Mouse (Mus musculus) kidney, adult 9 months (tissue): ENCODE results near the gene Rex1bd.
A peak's percentile ranks its signal among the peaks of the same experiment; 100 is the strongest.
"Not testable (repeated sequence)": the region's sequence is repeated elsewhere in the genome, so short reads cannot be mapped to it uniquely, and the experiment has no call there.

ENCODE experiments used
- DNase-seq: peaks from one replicate; pipeline ENCODE4 v3.0.0; 2022

Gene Rex1bd

DNA sequence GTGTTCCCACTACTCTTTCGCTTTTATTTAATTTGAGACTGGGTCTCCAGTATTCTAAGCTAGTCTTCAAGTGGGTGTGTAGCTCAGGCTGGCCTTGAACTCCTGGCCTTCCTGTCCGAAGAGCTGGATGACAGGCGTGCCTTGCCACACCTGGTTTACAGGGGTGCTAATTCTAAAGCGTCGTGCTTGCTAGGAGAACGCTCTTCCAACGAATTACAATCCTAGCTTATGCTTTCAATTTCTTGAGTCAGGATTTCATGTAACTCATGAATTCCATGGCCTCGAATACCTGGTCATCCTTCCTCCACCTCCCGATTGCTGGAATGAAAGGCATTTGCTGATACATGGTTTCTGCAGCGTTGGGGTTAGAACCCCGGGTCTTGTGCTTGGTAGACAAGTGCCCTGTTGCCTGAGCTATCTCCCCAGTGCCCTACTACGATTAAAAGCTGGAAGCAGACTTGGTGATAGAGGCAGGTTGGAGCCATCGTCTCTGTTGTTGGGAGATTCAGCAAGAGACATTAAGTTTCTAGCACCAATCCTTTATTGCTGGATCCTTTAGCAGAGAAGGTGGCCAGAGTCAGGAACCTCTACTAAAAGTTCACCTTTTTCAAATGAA lies 21.7 kb upstream of the Rex1bd start:
- DNase-seq: no peak

DNA sequence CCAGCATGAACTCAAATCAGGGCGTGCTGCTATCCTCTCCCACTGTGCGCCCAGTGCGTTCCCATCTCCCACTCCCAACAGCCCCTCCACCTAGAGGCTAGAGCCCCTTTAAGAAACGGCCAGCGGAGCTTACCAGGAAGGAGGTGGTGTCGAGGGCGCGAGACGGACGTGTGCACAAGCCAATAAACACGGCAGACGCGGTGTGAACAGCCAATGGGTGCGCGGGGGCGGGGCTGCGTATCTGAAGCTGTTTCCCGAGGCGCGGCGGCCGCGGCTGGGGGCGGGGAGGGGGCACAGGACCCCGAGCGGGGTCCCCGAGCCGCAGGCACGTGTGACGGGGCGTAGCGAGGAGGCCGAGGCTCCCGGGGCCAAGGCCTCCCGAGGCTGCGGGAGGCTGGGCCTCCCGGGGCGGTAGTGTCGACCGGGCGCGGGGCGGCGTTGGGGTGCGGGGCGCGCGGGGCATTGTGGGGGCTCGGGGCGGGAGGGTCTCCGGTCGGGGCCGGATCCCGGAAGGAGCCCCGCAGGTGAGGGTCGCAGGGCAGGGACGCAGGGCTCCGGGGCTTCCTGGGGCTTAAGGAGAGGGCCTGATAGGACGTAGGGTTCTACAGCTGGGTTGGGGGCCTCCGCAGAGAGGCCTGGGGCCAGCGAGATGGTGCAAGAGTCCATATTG lies 21.1 kb upstream of the Rex1bd start, which contains the start of the genes Fkbp8 and Kxd1:
Gene Fkbp8 (plus strand): TSS at position 213 of the 670 bp plus-strand sequence.
Gene Kxd1 (minus strand): TSS at position 445 of the 670 bp plus-strand sequence.
- peak; percentile 99 for DNase-seq

DNA sequence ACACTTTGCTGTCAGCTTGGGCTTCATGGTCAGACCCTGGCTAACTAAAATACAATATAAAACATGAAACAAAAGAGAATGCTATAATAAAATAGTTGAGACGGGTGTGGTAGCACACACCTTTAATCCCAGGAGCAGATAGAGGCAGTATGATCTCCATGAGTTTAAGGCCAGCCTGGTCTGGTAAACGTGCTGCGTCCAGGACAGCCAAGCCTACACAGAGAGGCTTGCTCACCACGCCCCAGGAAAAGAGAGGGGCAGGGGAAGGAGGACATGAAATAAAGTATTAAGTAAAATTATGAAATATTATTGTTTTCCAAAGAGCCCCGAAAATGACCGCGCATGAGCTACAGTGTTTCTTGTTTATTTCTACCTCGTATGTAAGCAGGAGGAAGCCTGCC lies 20.6 kb upstream of the Rex1bd start:
- DNase-seq: no peak

DNA sequence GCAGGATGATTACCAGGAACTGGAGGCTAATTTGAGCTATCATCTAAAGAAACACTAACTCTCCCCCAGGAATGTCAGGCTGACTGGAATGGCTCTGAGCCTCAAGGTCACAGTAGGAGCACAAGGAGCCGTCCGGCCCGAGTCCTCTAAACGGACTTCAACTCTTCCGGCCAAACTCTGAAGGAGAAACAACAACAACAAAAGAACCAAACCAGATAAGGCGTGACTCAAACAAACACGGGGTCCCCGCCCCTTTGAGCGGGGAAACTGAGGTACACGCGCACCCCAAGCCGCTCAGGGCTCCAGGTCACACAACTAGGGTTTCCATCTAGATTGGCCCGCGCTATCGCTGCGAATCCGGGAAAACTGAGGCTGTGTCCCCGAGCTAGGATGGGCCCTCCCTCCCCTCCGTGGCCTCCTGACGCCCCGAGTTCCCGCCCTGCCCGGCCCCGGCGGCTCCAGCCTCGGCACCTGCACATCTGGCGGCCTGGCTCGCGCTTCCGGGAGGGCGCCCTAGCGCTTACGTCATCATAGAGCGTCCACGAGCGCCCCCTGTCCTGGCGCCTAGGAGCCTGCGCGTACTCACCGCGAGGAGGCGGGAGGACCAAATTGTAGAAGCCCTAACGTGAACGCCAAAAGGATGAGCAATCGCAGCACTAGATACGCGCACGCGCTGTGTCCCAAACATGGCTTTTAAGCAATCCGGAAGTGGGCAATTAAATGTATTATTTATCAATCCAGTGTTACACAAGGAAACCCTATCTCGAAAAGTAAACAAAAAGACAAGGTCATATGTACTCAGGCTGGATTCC lies 16.2 kb upstream of the Rex1bd start:
- DNase-seq: peak; percentile 98

DNA sequence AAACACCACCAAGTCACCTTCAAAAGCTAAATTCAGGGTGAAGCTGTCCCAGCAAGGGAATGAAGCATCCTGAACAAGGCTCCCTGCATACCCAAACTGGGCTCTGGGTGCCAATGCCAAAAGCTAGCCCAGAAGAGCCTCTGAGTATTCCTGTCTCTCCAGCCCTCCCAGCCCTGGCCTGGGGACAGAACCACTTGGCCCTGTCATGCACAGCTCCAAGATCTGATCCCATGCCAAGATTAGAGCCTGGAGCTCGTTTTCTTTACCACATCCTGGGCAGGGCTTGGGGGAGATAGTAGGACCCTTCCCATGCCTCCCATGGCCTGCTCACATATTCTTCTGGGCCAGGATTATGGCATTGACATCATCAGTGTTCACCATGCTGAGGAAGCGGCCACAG lies 13.1 kb upstream of the Rex1bd start:
- no peak for DNase-seq

DNA sequence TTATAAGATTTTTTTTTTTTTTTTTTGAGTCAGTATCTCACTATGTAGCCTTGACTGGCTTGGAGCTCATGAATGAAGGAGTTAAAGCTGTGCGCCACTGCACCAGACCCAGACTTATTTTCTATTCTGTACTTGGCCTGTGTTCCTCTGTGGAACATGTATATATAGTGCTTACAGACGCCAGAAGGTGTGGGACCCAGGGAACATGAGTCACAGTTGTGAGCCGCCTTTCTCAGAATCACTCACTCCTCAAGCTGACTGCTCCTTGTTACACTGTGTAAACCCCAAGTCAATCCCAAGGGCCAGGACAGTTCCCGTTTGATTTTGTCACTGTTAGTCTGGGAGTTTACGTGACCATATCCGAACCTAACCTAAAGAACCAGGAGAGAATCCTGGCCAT lies 12.5 kb upstream of the Rex1bd start:
- no peak for DNase-seq

DNA sequence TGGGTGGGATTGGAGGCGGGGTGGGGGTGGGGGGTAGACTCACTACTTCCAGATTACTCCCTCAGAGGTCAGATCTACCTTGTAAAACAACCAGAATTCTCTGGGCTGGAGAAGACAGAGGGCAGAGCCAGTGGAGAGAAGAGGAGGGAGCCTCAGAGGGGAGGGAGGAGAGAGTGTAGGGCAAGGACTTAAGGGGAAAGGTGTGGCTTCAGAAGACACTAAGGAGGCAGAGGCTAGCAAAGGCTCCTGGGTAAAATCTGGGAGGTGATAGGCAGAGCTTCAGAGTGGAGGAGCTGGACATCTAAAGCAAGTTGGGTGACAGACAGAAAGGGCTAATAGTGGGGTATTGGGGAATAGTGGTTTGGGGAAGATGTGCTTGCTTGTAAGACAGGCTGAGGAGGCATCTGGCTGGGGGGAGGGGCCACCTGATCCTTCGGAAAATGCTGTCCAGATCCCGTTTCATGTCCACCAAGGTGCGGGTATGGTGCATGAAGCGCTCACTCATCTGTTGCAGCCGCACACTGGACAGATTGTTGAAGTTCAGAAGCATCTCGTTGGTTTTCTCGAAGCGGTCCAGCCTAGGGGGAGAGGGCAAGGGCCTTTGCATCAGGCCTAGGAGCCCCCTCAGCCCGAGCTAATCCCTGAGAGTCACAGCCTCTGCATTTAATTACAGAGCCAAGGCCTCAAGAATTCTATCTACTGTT lies 11.5 kb upstream of the Rex1bd start:
- DNase-seq: no peak

DNA sequence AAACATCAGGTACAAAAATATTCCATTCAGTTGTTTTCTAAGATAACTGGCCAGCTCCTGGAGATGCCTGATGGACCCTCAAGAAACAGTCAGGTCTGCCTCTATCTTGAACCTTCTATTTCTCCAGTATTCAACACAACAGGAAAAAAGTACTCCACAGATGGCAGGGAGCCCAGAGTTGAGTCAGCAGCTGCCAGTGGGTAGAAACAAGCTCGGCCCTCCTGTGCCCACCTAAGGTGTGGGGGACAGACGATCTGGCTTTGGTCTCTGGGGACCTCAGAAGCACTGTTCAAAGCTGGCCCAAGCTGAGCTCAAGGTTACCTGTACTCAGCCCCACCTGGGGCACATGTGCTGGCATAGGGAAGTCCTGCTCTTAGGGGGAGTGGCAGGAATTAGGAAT lies 6.9 kb upstream of the Rex1bd start:
- no peak for DNase-seq

DNA sequence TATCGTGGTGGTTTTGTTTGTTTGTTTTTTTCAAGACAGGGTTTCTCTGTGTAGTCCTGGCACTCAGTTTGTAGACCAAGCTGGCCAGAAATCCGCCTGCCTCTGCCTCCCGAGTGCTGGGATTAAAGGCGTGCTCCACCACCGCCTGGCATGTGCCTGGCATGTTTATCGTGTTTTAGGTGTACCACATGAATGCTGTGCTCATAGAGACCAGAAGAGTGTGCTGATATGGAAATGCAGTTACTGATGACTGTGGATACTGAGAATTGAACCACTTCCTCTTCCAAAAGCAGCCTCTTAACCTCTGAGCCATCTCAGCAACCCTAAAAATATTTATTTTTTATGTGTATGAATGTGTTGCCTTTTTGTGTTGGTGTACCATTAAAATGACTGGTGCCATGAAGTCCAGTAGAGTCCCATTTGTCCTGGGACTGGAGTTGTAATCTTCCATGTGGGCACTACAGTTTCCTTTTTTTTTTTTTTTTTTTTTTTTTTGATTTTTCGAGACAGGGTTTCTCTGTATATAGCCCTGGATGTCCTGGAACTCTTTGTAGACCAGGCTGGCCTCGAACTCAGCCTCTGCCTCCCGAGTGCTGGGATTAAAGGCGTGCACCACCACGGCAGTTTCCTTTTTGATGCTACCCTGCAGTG lies 5.8 kb upstream of the Rex1bd start:
- DNase-seq: no peak

DNA sequence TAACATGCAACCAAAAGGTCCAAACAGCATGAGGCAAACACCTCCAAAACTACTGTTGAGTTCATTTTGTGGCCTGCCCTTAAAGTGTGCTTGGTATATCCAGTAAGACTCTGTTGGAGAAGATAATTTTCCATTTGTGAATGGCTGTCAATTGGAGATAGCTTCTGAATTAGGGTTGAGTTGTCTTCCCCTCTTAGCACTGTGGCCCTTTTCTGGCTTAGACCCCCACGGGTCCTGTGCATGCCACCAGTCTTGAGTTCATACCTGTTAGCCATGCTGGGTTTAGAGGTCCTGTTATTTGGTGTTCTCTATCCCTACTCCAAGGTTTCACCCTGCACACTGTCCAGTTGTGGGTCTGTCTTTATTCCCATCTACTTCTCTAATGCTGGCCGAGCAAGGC lies 5.2 kb upstream of the Rex1bd start:
- no peak for DNase-seq

DNA sequence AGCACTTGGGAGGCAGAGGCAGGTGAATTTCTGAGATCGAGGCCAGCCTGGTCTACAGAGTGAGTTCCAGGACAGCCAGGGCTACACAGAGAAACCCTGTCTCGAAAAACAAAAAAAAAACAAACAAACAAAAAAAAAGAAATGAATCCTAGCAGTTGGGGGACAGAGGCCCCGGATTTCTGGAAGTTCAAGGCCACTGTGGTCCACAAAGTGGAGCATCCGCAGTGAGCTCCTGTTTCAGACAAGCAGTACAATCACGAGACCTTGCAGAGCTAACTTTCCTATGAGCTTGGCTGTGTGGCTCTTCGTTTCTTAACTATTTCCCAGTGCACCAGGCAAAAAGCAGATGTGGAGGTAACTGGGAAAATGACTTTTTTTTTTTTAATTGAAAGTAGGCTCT lies 4.6 kb upstream of the Rex1bd start:
- not testable (repeated sequence) for DNase-seq

DNA sequence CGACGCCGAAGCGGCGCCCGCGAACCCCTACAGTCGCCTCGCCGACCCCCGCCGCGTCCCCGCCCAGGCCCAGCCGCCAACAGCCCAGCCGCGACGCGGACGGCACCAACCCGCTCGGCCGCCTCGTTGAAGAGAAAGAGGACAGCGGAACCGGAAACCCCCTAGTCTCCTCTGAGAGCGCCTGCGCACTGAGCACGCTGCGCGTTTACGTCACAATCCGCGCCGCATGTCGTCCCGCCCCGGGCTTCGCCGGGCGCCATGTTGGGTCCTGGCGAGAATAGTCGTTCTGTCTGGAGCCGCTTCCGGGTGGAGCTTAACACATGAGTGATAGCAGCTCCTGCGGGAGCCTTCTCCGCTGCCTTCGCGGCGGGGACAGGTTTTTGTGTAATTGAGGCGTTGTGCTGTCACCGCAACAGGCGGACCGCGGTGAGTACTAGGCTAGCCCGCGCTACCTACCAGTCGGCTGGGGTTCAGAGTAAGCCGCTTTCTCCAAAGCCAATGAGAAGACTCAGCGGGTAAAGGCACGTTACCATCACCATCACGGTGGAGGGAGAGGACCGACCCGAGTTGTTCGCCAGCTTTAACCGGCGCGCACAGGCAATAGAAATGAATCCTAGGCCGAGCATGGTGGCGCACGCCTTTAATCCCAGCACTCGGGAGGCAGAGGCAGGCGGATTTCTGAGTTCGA lies 3.8 kb upstream of the Rex1bd start, which contains the start of gene Uba52:
Gene Uba52 (minus strand): TSS at position 574 of the 688 bp plus-strand sequence.
- DNase-seq: peak; percentile 98

DNA sequence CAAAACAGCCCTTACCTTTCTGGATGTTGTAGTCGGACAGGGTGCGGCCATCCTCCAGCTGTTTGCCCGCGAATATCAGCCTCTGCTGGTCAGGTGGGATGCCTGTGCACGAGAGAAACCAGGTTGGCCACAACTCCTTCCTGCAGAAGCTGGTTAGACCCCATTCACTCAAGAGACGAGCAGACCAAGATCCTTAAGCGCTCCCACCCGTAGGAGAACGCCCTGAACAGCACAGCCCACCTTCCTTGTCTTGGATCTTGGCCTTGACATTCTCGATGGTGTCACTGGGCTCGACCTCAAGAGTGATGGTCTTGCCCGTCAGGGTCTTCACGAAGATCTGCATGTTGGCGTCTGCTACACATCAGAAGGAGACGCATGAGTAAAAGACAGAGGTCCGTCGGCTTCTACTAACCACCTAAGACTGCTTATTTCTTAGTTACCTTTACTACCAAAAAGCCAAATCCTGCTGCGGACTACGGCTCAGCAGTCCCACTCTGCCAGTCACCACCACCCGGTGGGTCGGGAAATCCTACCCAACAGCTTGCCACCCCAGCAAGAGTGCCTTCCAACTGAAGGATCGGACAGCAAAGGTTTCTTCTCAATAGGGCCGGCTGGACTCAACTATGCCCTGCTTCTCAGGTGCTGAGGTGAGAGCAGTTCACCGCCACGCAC lies 2.9 kb upstream of the Rex1bd start:
- no peak for DNase-seq

DNA sequence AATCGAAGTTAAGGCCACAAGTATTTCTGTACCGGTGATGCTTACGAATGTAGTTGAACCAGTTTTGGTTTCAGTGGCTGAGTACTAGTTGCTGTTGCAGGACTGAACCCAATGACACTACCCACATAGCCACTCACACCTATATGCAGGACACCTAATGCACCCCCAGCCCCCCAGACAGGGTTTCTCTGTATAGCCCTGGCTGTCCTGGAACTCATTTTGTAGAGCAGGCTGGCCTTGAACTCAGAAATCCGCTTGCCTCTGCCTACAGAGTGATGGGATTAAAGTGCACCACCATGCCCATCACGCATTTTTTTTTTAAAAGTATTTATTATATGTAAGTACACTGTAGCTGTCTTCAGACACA lies 458 bp upstream of the Rex1bd start:
- DNase-seq: no peak

DNA sequence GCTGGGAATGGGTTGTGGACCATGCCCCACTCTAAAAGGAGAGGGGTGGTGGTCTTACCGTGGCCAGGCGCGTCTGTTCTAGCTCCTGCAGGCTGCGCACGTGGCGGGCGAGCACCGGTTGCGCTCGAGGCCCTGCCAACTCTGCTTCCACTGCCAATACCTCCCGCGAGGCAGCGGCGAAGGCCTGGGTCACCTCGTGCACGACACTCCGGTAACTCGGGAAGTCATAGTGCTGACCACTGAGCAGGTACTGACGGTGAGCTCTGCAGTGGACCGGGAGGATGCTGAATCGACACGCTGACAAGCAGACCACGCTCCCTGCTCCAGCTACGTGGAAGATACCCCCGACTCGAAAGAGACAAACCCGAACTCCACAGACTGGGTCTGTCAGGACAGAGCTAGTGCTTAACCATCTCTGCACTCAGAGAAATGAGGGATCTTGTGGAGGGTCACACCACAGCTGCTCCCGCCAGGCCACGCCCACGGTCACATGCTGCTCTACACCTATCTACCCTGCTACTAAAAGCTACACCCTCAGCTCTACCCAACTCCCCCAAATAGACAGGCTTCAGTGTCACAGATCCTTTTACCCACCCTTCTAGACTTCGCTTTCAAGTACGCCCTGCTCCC lies 739 bp downstream of the Rex1bd start:
- no peak for DNase-seq

DNA sequence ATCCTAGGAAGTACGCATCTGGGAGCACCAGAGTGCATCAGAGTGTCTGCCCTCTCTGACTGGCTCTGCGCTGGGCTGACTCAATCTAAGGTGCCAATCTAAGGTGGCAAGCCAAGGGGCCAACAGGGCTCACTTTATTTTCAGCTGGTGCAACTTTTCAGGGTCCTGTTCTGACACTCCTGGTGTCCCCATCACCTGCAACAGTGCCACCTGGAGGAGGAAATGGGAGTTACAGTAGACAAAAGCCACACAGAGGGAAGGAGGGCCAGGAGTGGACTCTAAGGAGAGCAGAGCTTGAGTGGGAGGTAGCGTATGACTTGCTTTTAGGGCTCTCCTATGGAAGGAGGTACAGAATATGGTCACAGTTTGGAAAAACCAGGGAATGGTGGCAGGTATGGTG lies 1.7 kb downstream of the Rex1bd start:
- peak; percentile 83 for DNase-seq

DNA sequence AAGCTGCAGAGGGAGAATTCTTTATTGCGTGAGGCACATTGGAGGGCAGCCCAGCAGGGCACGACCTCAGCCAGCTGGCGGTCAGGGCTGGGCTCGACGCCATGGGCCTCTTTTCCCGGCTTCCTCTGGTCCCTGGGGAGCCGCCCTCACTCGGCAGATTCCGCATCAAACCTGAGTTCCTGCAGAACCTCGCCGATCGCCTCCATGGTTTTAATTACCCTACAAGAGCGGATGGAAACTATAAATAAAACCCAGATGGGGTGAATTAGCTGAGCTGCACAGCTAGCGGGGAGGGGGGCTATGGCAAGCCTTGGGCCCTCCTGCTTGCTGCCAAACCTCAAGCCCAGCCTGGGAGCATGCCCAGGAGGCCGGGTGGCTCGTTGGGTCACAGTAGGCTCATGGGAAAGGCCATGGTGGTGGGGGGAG lies 2.2 kb downstream of the Rex1bd start:
- DNase-seq: peak; percentile 61

DNA sequence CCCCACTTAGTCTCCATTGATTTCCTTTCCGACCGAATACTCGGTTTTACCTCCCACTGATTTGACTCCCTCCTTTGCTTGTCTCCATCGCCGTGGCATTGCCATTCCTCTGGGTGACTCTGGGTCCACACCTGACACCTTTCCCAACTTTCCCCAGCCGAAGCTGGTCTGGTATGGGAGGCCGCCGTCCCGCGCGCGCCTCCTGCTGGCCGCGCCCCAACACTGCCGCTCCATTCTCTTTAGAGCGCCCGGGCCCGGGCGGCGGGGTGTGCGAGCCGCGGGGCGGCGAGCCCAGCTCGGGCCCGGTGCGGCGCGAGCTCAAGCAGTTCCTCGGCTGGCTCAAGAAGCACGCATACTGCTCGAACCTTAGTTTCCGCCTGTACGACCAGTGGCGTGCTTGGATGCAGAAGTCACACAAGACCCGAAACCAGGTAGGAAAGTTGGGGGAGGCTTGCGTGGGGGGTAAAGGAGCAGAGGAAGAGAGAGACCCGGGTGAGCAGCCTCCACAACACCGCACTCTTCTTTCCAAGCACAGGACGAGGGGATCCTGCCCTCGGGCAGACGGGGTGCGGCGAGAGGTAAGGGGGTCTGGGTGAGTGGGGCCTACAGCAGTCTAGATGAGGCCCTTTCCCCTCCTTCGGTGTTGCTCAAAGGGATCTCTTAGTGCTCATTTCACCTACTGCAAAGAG lies 3.3 kb downstream of the Rex1bd start:
- peak; percentile 73 for DNase-seq

DNA sequence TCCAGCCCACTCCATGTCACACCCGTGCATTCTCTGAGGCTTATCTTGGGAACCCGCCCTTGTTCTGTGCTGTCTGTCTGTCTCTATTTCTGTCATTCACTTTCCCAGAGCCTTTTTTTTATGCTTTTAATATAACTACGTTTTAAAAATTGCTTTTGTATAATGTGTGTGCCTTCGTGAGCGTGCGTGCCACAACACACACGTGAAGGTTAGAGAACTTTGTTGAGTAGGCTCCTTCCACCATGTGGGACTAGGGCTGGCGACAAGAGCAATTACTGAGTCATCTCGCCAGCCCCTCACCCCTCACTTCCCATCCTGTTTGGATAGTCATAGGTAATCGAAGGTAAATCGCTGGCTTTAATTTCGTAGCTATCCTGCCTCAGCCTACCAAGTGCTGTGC lies 4.0 kb downstream of the Rex1bd start:
- DNase-seq: no peak

DNA sequence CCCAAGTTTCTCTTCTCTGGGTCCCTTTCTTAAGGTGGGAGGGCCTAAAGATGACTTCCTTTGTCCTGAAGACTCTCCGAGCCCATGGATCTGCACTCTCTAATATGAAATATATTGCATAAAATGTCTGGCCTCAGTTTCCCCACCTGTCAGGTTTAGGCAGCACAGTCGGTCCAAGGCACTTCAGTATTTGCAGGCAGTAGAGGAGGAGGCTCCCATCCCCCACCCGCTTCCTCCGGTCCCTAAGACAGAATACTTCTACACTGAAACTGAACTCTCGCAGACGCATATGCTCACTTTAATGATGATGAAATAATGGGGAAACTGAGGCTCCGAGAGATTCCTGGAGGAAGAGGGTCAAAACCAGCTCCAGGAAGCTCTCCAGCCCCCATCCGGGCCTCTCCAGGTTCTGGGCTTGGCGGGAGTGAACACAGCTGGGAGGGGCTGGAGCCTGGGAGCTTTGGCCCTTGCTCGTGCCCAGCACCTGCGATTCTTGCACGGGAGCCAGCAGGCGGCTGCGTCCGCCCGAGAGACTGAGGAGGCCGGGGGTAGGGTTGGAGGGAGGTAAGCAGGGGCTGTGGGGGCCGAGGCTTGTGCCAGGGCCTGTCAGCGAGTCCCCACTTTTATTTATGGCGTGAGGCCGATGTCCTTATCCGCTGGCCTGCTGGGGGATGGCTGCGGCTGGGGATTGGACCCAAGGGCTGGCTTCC lies 4.6 kb downstream of the Rex1bd start:
- DNase-seq: no peak
